Mouse (Mus musculus): ENCODE data around the gene Ubqlnl. TPM values are rescaled to one million over a fixed set of nuclear protein-coding genes. Genes with fewer than 3 reads are reported as not detected.

Ubqlnl gene
- not detected in 2 replicates for polyA plus RNA-seq (2012; ENCODE audit: low replicate concordance)

DNA sequence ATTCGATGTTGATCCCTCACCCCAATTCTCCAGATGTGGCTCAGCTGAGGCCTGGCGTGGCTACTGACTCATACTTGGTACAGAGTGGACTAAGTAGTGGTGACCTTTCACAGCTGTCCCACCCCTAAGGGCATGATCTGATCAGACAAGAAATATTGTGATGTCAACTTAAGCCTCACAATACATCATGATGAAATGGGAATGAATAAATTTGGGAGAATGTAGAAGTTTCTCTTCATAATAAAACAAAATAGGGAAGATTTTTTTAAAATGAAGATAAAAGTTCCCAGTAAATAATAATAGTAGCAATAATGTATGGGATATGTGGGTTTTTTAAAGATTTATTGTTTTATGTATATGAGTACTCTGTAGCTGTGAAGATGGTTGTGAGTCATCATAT lies at the start of gene Ubqlnl:
Ubqlnl (minus strand) TSS at position 101 of the 400 bp plus-strand sequence.

DNA sequence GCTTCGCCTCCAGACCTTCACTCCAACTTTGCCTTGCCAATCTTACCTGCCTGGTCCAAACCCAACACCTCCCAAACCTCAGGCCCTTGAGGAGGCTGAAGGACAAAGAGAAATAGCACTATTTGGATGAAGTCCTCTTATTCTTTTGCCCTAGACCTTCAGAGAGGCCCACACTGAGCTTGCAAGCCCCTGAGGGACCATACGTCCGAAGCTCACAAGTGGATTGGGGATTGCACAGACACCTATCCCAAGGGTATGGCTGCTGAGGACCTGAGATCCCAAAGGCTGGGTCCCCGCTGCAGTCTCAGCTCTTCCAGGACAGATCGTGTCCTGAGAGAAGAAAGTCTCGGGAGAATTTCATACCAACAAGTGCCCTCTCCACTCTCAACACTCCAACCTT lies 45.5 kb upstream of the Ubqlnl start, which contains the start of gene Olfr649:
Olfr649 (minus strand) TSS at position 101 of the 400 bp plus-strand sequence.

DNA sequence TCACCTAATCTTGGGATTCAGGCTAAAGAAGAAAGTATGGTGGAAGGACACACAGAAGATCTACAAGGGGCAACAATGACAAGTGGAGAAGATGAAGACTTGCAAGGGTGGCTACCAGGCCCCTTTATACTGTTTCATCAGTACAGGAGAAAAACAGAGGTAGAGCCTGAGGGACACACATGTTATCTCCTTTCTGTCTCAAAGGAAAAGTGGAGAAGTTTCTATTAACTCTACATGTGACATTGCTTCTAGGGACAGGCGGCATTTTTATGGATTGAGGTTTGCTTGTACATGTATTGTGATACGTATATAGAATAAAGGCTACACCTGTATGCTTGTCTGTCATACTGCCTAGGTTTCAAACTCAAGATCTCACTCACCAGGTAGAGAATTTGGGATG lies 32.9 kb upstream of the Ubqlnl start, which contains the start of gene Olfr648:
Olfr648 (minus strand) TSS at position 101 of the 400 bp plus-strand sequence.

DNA sequence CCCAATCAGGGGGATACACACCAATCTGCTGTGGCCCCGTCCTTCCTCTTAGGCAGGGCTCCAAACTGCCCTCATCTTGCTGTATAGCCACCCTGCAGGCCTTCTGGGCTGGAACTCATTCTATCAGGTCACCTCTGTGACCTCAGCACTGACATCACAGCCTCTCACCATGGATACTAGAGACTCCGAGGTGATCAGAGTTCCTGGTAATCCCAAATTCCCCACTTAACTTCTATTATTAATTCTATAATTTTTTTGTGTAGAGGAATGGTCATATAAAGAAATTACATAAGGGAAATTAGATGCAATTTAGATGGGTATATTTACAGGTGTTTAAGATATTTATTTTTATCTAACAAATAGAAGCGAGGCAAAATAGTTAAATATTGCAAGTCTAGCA lies 7.2 kb downstream of the Ubqlnl start, which contains the start of gene Ubqln3:
Ubqln3 (minus strand) TSS at position 101 of the 400 bp plus-strand sequence.

DNA sequence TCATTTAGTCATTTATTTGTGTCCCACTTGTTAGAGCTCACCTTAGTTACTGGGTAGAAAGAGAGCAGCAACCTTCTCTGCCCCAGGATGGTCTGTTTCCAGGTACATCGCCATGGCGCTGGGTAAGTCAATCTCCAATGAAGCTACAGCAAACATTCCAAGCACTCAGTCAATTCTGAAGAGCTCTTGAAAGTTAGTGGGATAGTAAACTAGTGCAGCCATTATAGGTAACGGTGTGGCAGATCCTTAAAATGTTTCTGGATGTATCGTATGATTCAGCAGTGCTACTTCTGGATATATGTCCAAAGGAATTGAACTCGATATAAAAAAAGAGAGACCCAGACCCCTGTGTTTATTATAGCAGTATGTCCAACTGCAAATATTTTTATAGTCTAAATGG lies 13.1 kb downstream of the Ubqlnl start, which contains the start of gene Olfr643:
Olfr643 (minus strand) TSS at position 101 of the 400 bp plus-strand sequence.

DNA sequence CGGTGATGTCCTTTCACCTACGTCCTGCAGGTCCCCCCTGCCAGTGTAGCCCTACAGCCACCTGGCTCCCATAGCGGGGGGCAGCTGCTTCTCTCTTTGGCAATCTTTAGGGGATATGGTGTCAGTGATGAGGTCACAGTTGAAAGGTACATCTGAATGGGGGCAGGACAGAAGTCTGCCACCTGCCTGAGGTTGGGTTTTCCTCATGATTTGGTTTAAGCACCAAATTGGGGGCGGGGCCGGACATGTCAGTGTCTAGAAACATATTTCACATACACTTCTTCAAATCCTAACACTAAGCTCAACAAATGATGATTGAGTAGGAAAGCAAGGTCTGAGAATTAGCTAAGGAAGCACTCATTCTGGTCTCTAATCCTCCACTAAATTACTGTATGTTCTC lies 20.6 kb downstream of the Ubqlnl start, which contains the start of gene Ubqln5:
Ubqln5 (minus strand) TSS at position 101 of the 400 bp plus-strand sequence.

DNA sequence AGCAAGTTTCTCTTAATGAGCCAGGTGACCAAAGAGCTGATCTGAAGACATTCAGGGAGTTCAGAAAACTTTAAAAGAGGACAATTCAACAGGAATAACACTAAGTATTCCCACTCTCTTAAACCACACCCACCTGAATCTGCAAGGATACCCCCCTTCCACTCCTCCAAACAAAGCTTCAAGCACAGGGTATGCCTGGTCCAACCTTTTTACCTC lies 45.7 kb downstream of the Ubqlnl start, which contains the start of gene Olfr646:
Olfr646 (plus strand) TSS at position 117 of the 216 bp plus-strand sequence.

Other genes with a start within 250 kb of the Ubqlnl start
- gene Olfr65, start 247.1 kb downstream of the Ubqlnl start, polyA plus RNA-seq (2012; ENCODE audit: low replicate concordance), result not detected in 2 replicates
- 0.38 TPM in 1 of 2 replicates, not detected in the other for gene Olfr631, start 221.7 kb downstream of the Ubqlnl start, polyA plus RNA-seq (2012; ENCODE audit: low replicate concordance)
- not detected in 2 replicates for gene Olfr632, start 216.2 kb downstream of the Ubqlnl start, polyA plus RNA-seq (2012; ENCODE audit: low replicate concordance)
- gene Olfr633, start 206.1 kb downstream of the Ubqlnl start, polyA plus RNA-seq (2012; ENCODE audit: low replicate concordance), result not detected in 2 replicates
- gene Olfr635, start 179.4 kb downstream of the Ubqlnl start, polyA plus RNA-seq (2012; ENCODE audit: low replicate concordance), result not detected in 2 replicates
- not detected in 2 replicates for gene Olfr638, start 151.8 kb downstream of the Ubqlnl start, polyA plus RNA-seq (2012; ENCODE audit: low replicate concordance)
- gene Olfr639, start 133.3 kb downstream of the Ubqlnl start, polyA plus RNA-seq (2012; ENCODE audit: low replicate concordance), result 0.02 TPM in 1 of 2 replicates, not detected in the other
- gene Olfr640, start 125.0 kb downstream of the Ubqlnl start, polyA plus RNA-seq (2012; ENCODE audit: low replicate concordance), result 0.08 TPM in 1 of 2 replicates, not detected in the other
- gene Olfr641, start 115.1 kb downstream of the Ubqlnl start, polyA plus RNA-seq (2012; ENCODE audit: low replicate concordance), result not detected in 2 replicates
- gene Olfr642, start 97.9 kb downstream of the Ubqlnl start, polyA plus RNA-seq (2012; ENCODE audit: low replicate concordance), result not detected in 2 replicates
- not detected in 2 replicates for gene 4930516K23Rik, start 89.1 kb downstream of the Ubqlnl start, polyA plus RNA-seq (2012; ENCODE audit: low replicate concordance)
- gene Olfr644, start 78.7 kb downstream of the Ubqlnl start, polyA plus RNA-seq (2012; ENCODE audit: low replicate concordance), result not detected in 2 replicates
- not detected in 2 replicates for gene Olfr645, start 65.1 kb downstream of the Ubqlnl start, polyA plus RNA-seq (2012; ENCODE audit: low replicate concordance)
- not detected in 2 replicates for gene Olfr646, start 45.7 kb downstream of the Ubqlnl start, polyA plus RNA-seq (2012; ENCODE audit: low replicate concordance)
- not detected in 2 replicates for gene Ubqln5, start 20.7 kb downstream of the Ubqlnl start, polyA plus RNA-seq (2012; ENCODE audit: low replicate concordance)
- not detected in 2 replicates for gene Olfr643, start 13.2 kb downstream of the Ubqlnl start, polyA plus RNA-seq (2012; ENCODE audit: low replicate concordance)
- gene Ubqln3, start 7.3 kb downstream of the Ubqlnl start, polyA plus RNA-seq (2012; ENCODE audit: low replicate concordance), result not detected in 2 replicates
- not detected in 2 replicates for gene Olfm5, start 14.3 kb upstream of the Ubqlnl start, polyA plus RNA-seq (2012; ENCODE audit: low replicate concordance)
- not detected in 2 replicates for gene Olfr648, start 32.8 kb upstream of the Ubqlnl start, polyA plus RNA-seq (2012; ENCODE audit: low replicate concordance)
- gene Olfr649, start 45.4 kb upstream of the Ubqlnl start, polyA plus RNA-seq (2012; ENCODE audit: low replicate concordance), result not detected in 2 replicates
- not detected in 2 replicates for gene Trim6, start 68.2 kb upstream of the Ubqlnl start, polyA plus RNA-seq (2012; ENCODE audit: low replicate concordance)
- gene Trim34a, start 93.9 kb upstream of the Ubqlnl start, polyA plus RNA-seq (2012; ENCODE audit: low replicate concordance), result 0.09 TPM in 1 of 2 replicates, not detected in the other
- 0.06 TPM in 1 of 2 replicates, not detected in the other for gene Trim5, start 137.5 kb upstream of the Ubqlnl start, polyA plus RNA-seq (2012; ENCODE audit: low replicate concordance)
- gene Trim12a, start 164.9 kb upstream of the Ubqlnl start, polyA plus RNA-seq (2012; ENCODE audit: low replicate concordance), result not detected in 2 replicates
- 0.15 and 0.36 TPM in 2 replicates for gene Trim34b, start 178.9 kb upstream of the Ubqlnl start, polyA plus RNA-seq (2012; ENCODE audit: low replicate concordance)
- 0.66 and 2.8 TPM in 2 replicates for gene Trim12c, start 202.8 kb upstream of the Ubqlnl start, polyA plus RNA-seq (2012; ENCODE audit: low replicate concordance)
- not detected in 2 replicates for gene Trim30b, start 219.3 kb upstream of the Ubqlnl start, polyA plus RNA-seq (2012; ENCODE audit: low replicate concordance)

Data from leukemia stem cell, adult 10-12 weeks (primary cell).